Mouse (Mus musculus): ENCODE data around the gene Arsa.

The Arsa gene

GRCm38 (mm10) chr15:89494970-89495369, 17.7 kb upstream of the Arsa start:
- DNase-seq (ENCODE audit: low spot score in 2 of 2): no peak

GRCm38 (mm10) chr15:89488611-89489117, 11.4 kb upstream of the Arsa start:
- DNase-seq (ENCODE audit: low spot score in 2 of 2): no peak

- DNase-seq (ENCODE audit: low spot score in 2 of 2): no peak
Measured at GRCm38 (mm10) chr15:89488182-89488581, 11.0 kb upstream of the Arsa start.

GRCm38 (mm10) chr15:89480584-89480983, 3.4 kb upstream of the Arsa start:
- no peak for DNase-seq (ENCODE audit: low spot score in 2 of 2)

- no peak for DNase-seq (ENCODE audit: low spot score in 2 of 2)
Measured at GRCm38 (mm10) chr15:89478622-89479021, 1.4 kb upstream of the Arsa start.

GRCm38 (mm10) chr15:89477806-89478205, 581 bp upstream of the Arsa start:
- no peak for DNase-seq (ENCODE audit: low spot score in 2 of 2)

GRCm38 (mm10) chr15:89476475-89476815, 780 bp downstream of the Arsa start:
- no peak for DNase-seq (ENCODE audit: low spot score in 2 of 2)

GRCm38 (mm10) chr15:89475611-89476474, 1.4 kb downstream of the Arsa start:
- peak; percentile 88 to 89 for DNase-seq (ENCODE audit: low spot score in 2 of 2)

GRCm38 (mm10) chr15:89475293-89475600, 2.0 kb downstream of the Arsa start:
- no peak for DNase-seq (ENCODE audit: low spot score in 2 of 2)

- DNase-seq (ENCODE audit: low spot score in 2 of 2): no peak
Measured at GRCm38 (mm10) chr15:89474596-89475292, 2.5 kb downstream of the Arsa start.

GRCm38 (mm10) chr15:89473921-89474320, 3.3 kb downstream of the Arsa start:
- DNase-seq (ENCODE audit: low spot score in 2 of 2): no peak

- no peak for DNase-seq (ENCODE audit: low spot score in 2 of 2)
Measured at GRCm38 (mm10) chr15:89473370-89473769, 3.9 kb downstream of the Arsa start.

- DNase-seq (ENCODE audit: low spot score in 2 of 2): no peak
Measured at GRCm38 (mm10) chr15:89471476-89471875, 5.7 kb downstream of the Arsa start.

- no peak for DNase-seq (ENCODE audit: low spot score in 2 of 2)
Measured at GRCm38 (mm10) chr15:89468577-89468976, 8.6 kb downstream of the Arsa start.

- no peak for DNase-seq (ENCODE audit: low spot score in 2 of 2)
Measured at GRCm38 (mm10) chr15:89465052-89465451, 12.2 kb downstream of the Arsa start.

- no peak for DNase-seq (ENCODE audit: low spot score in 2 of 2)
Measured at GRCm38 (mm10) chr15:89463334-89464235, 13.6 kb downstream of the Arsa start.

- no peak for DNase-seq (ENCODE audit: low spot score in 2 of 2)
Measured at GRCm38 (mm10) chr15:89462176-89462575, 15.0 kb downstream of the Arsa start.

GRCm38 (mm10) chr15:89461321-89461720, 15.9 kb downstream of the Arsa start:
- no peak for DNase-seq (ENCODE audit: low spot score in 2 of 2)

GRCm38 (mm10) chr15:89460298-89460697, 16.9 kb downstream of the Arsa start:
- no peak for DNase-seq (ENCODE audit: low spot score in 2 of 2)

- no peak for DNase-seq (ENCODE audit: low spot score in 2 of 2)
Measured at GRCm38 (mm10) chr15:89459821-89460220, 17.4 kb downstream of the Arsa start.

- DNase-seq (ENCODE audit: low spot score in 2 of 2): no peak
Measured at GRCm38 (mm10) chr15:89458942-89459341, 18.3 kb downstream of the Arsa start.

- no peak for DNase-seq (ENCODE audit: low spot score in 2 of 2)
Measured at GRCm38 (mm10) chr15:89455642-89456041, 21.6 kb downstream of the Arsa start.

Measured in frontal cortex, postnatal 14 days (tissue).